Mouse (Mus musculus) lung, adult 2 months (tissue): ENCODE results near the gene Fosb.

Experiments
- CTCF ChIP-seq: fragments of 200-500 bp; IDR thresholded peaks from 2 replicates; pipeline ENCODE4 v1.5.1; 2011; ENCODE audit warnings: mild to moderate bottlenecking, low read length, control low read depth; ENCODE audit not compliant: insufficient read depth
- POLR2A ChIP-seq: fragments of 200-500 bp; IDR thresholded peaks from 2 replicates; pipeline ENCODE4 v1.6.1; 2011; ENCODE audit warnings: low read depth, mild to moderate bottlenecking, control low read depth, low read length, borderline replicate concordance; ENCODE audit errors: extremely low read depth

DNA sequence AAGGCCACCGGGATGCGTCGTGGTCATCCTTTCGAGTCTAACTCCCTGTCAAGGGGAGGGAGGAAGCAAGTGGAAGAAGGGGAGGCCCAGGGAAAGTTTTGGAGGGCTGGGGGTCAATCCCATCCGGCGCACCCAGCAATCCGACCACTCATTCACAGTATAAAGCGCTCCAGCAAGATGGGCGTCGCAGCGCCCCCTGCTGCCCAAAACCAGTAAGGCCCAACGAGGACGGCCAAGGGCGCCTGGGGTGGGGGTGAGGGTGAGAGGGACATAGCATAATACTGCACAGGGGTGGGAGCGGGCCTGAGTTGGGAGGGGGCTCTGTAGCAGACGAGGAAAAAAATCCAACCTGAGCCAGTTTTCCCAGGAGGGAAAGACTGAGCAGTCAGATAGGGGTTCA lies 6.1 kb downstream of the Fosb start:
- TF ChIP-seq POLR2A (no peak), CTCF (peak; percentile 73)
